Mouse (Mus musculus) layer of hippocampus, postnatal 14 days (tissue): ENCODE data around the gene Cbx4. TPM values are rescaled to one million over a fixed set of nuclear protein-coding genes. Genes with fewer than 3 reads are reported as not detected.

ENCODE experiments used
- DNase-seq, 2 experiments: peaks; one replicate each; pipeline ENCODE4 v3.0.0; 2021 to 2022; ENCODE audit warnings: low spot score in 2 of 2, mixed read lengths in 1 of 2
- total RNA-seq, 2 experiments: library from RNA; stranded (reverse); gene quantifications; 2 replicates each; pipeline ENCODE4 v1.2.3; 2021

The Cbx4 gene
- total RNA-seq, 2 experiments from 2014 or later = 59.1 to 59.4 TPM

DNA sequence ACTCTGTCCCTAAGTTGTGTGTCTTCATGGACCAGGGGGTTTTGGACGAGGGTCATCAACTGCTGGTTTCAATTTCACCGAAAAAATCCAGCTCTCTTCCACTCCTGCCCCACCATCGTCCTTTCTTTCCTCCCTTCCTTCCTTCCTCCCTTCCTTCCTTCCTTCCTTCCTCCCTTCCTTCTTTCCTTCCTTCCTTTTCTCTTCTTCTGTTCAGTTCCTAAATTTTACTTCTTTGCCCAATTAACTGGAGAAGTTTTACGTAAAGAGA lies 42.8 kb downstream of the Cbx4 start:
- no peak for DNase-seq

DNA sequence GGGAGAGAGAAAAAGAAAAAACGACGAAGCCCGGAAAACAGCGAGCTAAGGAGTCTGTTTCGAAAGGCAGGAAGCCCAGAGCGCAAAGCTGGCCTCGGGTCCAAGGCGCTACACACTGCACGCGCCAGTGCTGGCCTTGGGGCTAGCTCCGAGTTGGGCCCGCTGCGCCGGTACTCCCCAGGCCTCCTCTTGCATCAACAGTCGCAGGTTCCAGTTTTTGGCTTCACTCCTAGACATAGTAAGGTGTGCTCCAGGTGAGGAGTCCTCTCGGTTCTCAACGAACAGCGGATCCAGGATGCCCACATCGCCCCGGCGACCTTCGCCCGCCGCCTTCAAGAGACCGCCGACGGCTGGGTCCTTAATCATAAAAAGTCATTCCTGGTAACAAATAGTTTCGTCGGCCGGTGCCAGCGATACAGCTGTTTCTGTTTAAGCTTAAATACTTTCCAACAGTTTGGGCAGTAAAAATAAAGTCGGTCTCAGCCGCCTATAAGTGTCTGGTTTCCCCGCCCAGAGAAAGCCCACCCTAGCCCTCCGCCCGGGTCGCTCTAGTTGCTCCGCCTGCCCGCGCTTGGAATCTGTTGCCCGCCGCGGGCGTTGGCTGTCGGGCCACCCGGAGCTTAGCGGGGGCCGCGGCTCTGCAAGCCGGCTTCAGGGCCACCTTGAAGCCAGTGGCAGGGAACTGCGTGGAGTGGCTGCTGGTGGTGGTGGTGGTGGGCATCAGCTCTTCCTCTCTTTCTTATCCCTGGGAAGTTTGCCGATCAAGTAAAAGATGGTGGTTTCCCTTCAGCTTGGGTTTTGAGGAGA lies 43.4 kb downstream of the Cbx4 start:
- no peak for DNase-seq

DNA sequence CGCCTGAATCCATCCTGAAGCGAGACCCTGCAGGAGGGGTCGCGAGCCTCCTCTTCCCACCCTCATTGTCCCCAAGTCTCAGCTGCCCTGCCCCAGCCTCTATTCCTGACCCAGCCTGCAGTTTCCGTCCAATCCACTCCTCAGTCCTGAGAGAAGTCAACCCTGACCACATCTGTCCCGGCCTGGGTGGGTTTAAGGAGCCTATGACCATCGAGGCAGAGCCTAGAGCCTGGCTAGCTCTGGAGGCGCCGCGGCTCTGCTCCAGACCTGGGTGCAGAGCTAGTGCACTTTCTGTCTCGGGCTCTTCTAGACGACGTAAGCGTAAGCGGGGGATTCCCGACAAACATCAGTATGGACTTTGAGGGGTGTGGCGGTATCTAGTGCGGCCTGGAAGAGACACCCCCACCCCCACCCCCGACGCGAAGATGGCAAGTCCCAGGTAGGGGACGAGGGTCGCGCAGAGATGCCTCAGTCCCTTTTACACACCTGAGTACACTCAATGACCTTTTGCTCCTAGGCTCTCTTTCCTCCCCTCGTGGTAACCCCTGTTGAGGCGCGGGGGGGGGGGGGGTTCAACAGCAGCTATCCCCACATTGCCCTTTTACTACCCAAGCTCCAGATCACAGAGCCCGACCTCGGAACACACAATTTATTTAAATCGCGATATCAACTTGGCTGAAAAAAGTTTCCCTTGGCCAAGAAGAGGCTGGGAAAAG lies 44.1 kb downstream of the Cbx4 start:
- DNase-seq = no peak

DNA sequence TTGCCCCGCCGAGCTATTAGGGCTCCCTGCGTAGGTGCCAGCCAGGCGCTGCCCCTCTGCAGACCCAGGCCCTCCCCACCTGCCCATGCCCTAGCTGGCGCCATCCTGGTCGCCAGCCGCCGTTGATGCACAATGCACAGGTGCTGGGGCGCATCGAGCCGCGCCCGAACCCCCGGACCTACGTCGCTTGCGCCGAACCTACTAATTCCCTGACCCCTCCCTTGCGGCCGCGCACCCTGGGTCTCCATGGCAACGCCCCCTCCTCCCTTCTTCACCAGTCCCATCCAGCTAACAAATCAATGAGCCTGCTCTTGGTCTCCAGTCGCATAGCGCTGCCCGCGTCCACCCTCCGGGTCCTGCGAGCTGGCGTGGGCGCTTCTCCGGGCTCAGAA lies 44.7 kb downstream of the Cbx4 start:
- DNase-seq = peak in 1 of 2 experiments; percentile 76

DNA sequence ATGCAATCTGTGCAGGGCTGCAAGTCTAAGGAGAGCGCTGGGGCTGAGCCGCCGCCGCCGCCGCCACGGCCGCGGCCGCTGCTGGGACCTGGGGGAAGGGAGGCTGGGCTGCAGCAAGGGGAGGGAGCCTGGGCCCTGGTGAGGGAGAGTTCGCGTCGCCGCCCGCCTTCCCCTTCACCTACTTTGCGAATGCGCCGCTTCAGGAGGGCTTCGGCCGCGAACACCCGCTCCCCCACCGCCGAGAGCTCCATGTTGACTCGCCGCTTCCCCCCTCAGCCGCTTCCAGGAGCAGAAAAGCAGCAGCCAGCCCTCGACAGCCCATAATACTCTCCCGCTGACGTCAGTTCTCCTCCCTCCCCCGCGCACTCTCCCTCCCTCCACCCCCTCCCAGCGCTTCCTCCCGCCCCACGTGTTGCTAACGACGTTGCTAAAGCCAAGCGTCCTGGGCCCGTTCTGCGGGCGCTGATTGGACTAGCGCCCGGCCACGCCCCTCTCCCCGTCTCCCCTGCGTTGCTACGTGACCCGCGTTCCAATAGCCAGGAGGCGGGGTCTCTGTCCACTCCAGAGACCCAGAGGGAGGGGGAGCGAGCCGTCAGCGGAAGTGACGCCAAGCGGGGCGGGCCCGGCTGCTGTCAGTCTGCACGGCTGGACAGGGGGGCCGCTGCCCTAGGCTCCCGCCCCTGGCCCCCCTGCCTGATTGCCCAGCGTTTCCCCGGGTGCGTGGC lies 45.3 kb downstream of the Cbx4 start, which contains the start of gene Cbx8:
Gene Cbx8, minus strand, starts transcription at position 370 of the 725 bp plus-strand sequence.
- peak; percentile 99 to 100 for DNase-seq

DNA sequence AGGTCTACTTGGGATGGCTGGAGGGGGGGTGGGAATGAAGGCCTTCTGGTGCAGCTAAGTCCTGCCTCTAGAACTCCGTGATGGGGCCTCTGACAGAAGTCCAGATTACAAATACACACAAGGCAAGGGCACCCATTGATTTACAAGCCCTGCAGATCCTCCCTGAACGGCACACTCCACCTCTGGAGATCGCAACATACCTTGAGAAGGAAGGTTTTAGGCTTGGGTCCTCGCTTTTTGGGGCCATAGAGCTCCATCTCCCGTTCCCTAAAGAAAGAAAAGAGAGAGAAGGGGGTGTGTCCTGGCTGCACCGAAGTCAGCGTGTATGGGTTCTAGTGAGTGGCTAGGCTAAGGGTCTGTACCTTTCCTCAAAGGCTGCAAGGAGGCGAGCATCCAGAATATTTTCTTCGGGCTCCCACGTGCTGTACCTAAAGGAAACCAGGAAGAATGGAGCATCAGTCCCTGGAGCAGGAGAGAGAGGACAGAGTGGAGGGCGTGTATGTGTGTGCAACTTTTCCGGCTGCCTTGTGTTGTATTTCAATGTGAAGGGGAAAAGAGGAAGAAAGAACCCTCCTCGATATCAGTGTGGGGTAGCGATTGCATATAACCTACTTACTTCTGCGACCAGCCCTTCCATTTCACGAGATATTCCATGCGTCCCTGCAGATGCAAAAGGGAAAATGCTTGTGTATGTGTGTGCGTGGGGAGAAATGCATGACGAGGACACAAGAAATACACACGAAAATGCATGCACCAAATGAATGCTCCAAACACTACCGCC lies 46.1 kb downstream of the Cbx4 start:
- DNase-seq = no peak

DNA sequence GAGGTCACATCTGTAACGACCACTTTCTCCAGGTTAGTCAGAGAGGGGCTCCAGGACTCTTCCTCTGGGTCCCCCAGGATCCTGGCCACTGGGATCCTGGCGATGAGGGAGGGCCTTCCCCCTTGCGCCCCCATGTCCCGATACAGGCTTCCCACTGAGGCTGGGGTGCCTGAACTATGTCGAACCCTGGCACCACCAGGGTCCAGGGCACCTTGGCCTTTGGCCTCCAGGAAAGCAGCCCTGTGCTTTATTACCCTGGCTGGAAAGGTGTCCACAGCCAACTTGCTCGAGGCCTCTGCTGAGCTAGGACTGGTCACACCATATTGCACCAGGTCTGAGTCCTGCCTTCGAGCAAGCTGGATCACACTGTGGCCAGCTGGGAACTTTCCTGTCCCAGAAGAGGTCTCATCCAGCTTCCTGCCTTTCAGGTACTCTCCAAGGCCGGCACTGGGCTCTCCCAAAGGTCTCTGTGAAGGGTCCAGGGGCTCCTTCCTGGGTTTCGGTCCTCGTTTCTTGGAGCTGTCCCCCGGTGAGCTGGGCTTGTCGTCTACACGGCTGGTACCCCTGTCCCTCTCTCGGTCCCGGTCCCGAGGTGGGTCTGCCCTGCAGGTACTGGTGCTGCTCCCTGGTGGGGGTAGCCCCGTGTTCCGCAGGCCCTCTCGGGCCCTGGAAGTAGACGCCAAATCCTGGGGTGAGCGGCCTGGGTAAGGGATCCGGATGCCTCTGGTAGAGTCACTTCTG lies 47.1 kb downstream of the Cbx4 start:
- DNase-seq = no peak

DNA sequence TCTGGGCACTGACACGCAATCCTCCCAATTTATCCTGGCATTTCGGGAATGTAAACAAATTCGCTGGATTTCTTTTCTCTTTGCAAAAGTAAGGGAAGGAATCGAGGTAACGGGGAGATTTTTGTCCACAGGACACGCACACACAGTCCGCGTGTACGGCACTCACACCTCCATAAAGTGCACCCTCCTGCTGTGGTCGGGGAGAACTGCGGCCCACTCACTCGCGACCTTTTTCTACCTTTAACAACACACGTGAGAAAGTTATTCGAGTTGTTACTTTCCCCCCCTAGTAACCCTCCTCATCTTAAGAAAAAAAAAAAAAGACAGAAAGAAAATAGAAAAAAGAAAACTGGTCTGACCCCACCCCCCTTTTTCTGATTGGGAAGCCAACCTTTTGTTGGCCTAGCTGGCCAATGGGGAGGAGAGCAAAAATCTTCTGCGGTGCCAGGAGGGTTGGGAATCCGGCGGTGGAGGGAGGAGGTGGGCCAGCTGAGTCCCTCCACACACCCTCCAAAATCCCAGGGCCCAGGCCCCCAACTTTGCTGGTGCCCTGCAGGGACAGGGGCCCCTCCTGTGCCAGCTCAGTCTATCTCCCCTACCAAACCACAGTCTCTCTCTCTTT lies 48.1 kb downstream of the Cbx4 start:
- DNase-seq = no peak

DNA sequence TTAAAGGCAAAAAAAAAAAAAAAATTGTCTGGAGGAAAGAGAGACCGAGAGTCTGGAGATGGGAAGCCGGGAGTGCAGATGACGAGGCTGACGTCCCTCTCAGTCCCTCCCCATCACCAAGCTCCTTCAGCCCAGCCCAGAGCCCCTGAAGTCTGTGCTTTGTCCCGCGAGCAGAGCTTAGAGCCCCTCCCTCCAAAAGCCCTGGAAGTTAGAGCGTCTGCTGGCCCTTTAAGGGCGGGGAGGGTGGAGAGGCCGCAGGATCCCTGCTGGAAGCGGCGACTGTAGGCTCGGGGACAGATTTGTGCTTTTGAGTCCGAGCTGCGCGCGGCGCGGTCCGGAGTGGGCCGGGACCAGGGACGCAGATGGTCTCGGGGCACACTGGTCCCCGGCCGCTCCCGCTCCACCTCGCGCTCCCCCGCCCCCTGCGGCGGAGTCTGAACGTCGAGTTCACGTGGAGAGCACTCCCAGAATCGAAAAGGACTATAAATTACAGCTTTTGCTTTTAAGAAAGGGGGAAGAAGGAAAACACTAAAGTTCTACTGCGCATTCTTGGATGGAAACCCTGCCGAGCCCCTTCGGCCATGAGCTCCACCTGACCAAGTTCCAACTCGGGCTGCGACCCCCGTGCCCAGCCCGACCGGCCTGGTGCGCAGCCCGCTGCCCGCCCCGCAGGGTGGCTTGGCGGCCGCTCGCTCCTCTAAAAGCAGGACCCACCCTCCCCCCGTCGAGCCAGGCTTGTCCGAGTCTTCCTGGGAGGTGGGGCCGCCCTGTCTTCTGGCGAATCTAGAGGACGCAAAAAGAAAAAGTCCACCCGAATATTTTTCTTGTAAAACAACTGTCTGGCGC lies 48.9 kb downstream of the Cbx4 start:
- DNase-seq = no peak

DNA sequence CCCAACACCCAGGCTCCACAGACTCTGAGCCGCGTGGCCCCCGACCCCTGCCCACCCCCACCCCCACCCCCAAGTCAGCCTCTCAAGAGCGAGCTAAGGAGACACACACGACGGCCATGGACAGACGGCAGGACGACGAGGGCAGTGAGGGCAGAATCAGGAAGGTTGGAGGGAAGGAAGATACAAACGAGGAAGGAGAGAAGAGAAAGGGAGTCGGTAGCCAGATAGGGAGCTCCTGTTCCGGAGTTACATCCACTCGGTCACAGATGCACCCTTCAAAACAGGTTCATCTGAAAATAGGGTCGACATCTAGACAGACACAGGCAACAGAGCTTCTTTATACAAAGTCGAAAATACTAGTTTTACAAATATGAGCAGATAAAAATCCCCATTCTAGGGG lies 49.6 kb downstream of the Cbx4 start:
- DNase-seq = no peak

DNA sequence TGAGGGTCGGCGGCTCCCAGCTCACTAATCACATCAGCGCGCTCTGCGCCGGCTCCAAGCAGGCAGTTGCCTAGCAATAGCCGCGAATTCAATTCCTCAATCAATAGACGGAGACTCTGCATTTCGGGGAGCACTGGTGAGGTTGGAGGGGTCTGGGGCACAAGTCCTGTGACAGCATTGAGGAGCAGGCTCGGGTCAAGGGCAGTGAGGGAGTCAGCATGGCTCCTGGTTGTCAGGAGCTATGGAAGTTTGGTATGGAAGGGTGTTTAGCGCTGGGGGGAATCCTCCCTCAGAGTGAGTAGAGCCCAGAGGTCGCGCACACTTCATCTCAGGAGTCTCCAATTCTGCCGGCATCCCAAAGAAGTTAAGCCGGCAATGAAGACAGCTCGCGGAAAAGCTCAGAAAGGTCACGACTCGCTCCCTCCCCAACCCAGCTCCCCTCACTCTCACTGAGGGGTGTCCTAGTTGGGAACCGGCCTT lies 50.3 kb downstream of the Cbx4 start:
- DNase-seq = no peak

DNA sequence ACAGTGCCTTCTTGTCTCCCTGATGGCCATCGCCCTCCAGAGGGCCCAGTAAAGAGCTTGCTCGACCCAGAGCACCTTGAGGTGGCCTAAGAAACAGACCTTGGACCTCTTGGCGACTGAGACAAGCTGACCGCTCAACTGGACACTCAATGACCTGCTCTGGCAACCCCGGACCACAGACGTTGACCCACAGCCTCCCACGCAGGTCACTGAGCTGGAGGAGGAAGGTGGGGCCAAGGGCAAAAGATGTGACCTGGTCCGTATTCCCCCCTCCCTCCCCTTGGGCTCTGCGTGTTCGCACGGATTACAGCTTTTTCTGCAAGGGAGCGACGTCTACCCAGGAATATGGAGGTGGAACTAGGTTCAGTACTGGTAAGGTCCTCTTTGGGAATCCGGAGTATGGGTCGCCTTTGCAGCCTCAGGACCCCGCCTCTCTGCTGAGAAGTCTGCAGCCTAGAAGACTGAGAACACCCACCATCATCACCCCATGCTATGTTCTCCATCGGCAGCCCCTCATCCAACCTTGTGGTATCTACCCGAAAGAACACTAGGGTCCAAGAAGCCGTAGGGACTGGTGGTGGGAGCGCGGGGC lies 50.8 kb downstream of the Cbx4 start:
- no peak for DNase-seq

DNA sequence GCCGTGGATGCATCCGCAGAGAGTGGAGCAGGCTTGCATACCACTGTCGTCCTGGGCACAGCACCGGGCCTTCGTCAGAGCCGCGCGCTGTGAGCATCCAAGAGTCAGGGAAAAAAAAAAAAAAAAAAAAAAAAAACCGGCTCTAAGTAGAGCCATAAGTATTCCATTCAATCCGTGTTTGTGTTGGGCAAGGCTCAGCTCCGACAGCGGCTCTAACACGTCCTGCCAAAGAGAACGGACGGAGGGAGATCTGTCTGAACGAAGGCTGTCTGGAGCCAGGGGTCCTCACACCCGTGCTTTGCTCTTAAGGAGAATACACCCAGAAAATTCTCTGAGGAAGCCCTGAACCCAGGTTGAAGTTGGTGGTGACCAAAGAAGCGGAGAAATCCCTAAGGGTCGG lies 51.4 kb downstream of the Cbx4 start:
- no peak for DNase-seq

DNA sequence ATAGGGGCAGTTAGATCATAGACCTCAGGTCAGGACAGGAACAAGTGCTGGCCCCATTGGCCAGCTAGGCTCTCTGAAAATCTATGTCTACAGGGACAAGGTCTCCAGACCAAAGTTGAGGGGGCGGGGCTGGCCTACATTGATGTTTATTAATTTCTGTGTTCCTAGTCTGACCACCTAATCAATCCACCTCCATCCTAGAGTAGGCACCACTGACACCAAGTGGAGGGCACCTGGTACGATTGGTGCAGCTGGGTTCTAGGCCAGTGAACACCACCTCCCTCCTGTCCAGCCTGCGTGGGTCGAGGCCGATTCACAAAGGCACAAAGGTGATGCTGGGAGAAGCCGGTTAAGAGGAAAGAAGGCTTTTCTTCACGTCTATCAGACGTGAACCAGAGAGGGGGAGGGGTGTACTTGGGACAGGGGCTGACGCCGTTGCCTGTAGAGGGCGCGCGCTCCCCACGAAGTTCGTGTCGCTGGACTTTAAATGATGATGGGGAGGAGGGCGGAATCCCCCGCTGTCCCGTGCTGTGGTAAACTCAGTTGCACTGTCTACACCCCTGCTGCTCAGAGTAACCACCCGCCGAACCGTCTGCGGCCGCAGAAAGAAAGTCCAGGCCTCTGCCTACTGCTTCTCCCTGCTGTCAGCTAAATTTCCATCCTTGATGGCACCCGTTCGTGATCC lies 52.0 kb downstream of the Cbx4 start:
- peak; percentile 81 for DNase-seq
